Mouse (Mus musculus): ENCODE data around the gene Frmd5.

Gene Frmd5

DNA sequence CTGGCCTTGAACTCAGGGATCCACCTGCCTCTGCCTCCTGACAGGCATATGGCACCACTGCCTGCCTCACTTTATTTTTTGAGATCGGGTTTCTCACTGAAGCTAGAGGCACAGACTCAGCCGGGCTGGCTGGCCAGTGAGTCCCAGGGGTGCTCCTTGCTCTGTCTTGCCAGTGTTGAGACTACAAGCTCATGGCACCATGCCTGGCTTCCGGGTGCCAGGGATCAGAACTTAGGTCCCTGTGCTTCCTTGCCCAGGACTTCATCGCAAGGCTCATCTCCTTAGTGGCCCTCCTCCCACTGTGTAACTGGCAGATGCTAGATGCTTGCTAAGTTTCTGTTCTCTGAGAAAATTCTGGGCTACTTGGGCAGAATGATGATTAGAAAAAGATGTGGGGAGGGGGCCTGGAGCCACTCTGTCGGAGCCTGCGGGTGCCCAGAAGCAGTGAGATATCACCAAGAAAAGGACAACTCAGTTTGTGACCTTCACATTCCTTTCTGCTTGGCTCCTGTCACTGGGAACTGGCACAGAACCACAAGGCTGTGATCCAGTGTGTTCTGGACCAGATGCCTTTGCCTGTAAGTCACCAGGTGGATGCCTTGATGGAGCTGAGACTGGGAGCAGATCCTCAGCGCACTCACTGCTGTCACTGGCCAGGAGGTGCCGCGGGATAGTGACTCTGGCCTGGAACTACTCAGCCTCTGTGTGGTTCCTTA, 192.2 kb downstream of the Frmd5 start:
- DNase-seq, result no peak

DNA sequence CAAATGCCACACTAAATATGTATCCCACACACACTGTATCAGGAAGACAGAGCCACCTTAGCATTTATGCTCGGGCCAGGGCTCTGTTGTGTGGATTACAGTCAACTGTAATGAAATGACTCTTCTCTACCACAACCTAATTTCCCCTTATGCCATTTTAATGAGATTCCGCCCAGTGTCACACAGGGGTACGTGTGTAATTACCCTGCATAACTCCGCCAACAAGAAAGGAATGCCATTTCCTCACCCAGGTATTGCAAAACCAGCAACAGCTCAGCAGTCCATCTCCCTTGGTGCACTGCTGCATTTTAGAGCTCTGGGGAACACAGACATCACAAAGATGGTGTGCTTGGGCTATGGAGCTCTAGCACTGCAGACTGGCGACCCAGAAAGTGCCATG, 194.8 kb downstream of the Frmd5 start:
- no peak for DNase-seq

DNA sequence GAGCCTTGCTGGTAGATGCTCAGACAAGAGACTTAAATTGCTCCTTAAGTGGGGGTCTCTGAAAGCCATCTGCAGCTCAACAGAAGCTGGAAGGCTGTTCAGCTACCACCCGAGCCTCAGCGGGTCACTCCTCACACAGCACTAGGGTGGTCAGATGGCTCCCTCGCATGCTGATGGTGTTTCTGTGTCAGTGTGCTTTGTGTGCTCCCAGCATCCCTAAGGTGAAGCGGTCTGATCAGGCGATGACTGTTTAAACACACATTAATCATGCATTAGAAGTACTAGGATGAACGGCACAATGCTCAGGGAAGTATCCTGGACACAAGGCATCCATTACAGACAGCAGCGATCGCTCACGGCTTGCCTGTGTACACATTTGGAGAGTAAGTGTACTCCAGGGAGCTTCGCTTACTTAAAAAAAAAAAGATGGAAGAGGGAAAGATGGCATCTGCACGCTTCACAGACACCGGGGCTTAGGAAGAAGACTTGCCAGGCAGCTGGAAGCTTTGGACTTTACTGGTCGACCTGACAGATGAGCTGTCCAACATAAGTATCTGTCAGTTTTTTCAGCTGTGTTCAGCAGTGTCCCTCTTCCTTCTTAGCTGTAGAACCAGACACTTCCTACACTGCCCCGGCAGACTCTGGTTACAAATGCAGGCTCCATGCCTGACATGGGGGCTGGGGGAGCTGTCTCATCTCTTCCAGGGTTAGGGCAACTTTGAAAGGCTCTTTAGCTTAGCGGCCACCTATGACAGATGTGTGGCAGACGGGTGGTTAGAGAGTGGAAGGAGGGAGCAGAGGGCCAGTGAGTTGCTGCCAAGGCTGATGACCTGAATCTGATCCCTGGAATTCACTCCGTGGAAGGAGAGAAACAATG, 196.6 kb downstream of the Frmd5 start:
- no peak for DNase-seq

DNA sequence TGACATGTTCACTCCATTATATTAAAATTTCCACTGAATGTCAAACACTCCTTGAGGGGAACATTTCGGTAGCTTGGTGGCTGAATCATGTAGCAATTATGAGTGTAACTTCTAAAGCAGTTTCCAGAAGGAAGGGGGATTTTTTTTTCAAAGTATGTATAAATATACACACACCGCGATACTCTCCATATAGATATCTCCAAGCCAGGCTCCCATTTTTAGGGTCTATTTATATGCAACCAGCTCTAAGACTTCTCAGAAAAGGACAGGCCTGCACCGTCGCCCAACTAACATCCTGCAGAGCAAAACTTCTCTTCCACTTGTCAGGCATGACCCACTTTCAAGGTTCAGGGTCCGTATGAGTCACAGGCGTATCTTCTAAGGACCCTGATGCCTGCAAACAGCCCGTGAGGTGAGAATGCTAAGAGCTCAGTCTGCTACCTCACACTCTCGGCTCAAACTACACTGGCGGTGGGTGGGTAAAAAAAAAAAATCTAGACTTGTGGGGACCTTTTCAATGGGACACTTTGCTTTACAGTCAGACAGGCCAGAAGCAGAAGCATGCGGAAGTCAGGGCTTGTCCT, 197.7 kb downstream of the Frmd5 start:
- no peak for DNase-seq

DNA sequence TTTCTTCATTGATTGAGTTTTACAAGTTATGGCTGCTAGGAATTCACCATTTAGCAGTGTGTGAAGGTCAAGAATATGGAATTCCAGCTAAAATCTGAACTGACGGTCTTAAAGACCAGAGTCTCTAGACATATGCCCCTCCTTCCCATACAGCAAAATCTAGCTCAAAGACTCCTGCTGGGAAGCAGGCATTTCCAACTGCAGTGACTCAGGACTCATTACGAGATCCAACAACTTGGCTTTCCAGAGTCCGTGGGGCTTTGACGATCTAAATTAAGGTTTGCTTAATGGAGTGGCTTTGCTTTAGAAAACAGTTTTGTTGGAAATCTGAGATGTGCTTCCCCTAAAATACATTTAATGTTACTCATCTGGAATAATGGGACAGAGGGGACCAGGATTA, 204.5 kb downstream of the Frmd5 start:
- DNase-seq, result no peak

DNA sequence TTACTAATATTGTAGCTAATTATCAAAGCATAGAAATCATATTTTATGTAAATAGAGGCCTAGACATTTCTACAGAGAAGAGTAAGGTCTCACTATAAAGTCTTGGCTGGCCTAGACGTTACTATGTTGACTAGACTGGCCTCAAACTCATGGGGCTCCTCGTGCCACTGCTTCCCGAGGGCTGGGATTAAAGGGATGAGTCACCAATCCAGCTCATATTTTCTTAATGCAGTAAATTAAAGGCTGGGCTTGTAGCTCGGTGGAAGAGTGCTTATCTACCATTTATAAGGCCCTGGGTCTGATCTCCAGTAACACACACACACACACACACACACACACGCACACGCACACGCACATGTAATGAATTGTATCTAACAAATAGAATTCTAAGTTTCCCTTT, 205.3 kb downstream of the Frmd5 start:
- DNase-seq, result no peak

DNA sequence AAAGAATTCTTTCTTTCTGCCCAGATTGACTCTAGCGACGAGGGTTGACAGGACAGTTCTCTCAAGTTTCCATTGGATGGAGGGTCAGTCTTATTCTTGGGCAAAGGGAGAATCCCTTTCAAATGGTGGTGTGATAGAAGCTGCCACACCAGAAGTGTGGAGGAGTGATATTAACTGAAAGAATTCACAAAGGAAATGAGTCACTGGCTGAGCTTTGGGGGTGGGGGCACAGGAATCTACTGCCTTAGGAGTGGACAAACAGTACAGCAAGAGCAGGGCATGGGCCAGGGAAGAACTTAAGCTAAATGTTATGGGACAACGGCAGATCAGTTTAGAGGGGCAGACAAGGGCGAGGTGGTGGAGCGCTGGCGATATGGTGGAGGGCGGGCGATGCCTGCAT, 206.2 kb downstream of the Frmd5 start:
- DNase-seq, result no peak

DNA sequence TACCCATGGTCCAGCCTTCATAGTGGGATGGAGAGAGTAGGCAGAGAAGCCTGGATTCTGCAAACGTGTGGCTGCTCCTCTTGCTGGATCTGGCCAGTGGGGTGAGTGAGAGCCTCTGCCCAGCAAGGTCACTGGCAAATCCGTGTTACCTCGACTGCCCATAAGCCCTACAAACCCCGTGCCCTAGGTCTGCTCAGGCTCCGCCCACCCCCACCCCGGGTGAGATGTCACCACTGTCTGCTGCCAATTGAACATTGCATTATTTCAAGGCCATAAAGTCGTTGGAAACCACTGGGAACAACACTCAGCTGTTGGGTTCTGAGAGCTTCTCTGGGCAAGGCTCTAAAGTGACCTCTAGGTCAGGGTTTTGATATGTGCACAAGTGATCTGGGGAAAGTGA, 208.6 kb downstream of the Frmd5 start:
- DNase-seq, result peak; percentile 75

DNA sequence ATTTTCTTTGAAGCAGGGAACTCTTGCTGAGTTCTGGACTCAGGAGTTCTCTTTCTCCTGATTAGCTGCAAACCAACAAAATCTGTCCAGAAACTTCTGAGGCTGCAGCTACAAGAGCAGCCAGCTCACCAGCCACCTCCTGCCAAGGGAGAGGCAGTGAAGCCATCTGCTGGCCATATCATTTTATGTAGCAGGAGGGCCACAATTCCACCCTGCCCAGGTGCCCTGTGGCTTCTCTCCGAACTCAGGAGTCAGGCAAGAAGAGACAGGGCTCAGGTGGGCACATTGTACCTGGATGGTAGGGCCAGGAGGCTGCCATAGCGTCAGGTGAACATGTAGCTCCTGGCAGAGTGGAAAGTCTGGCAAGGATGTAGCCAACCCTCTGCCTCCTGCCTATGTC, 210.3 kb downstream of the Frmd5 start:
- no peak for DNase-seq

DNA sequence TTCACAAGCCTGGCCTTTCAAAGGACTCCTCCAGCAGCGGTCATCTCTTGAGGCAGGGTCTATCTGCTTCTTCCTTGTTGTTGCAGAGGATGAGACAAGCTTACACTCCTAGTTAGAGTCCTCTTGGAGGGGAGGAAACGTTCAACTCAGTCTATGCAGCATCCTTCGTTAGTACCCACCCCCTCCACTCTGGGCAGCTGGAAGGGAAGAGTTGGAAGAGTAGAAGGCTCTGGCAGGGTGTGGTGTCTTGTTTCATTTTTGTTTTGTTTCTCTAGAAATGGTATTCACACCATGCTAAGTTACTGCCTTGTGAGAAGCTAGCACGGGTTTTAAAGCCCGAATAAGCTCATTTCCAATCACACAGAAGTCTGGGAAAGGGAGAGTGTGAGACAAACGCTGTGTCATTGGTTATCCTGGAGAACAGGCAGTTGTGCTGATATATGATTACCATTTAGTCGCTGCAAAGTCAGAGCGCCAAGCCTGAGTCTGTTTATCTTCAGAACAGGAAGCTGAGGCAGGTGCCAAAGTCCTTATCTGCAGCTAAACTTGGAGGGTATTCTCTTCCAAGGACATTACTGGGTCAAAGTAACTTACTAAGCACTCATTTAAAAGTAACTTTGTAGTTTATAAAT, 212.1 kb downstream of the Frmd5 start:
- peak; percentile 97 for DNase-seq

DNA sequence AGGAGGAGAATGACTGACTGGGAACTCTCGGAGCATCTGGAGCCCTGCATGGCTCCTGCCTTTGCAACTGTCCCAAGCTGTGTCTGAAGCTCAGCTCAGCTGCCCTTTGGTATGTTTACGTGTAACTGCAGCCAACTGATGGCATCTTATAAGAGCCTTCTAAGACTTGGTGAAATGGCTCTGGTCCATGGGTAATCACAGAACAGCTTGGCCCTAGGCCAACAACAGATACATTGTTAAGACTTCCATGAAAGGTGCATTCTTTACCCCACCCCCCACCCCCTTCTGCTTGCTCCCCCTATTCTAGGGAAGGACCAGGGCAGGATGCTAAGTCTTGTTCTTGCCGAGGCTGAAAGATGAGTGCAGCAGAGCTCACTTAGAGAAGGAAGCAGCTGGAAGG, 212.8 kb downstream of the Frmd5 start:
- DNase-seq, result no peak

DNA sequence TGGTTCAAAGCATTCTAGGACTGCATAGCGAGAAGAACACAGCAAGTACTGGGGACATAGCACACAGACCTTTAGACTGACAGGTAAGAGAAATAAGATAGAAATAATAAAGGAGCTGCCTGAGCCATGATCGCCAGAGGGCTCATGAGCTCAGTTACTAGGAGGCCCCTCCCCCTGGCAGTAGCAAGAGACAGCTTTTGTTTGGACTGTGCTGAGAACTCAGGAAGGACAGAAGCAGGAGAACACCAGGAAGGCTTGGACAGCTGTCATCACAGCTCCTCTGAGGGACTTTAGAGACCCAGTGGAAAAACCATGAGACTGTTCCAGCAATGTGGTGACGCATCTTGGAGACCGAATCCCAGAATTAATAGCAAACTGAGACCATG, 218.6 kb downstream of the Frmd5 start:
- peak; percentile 97 for DNase-seq

DNA sequence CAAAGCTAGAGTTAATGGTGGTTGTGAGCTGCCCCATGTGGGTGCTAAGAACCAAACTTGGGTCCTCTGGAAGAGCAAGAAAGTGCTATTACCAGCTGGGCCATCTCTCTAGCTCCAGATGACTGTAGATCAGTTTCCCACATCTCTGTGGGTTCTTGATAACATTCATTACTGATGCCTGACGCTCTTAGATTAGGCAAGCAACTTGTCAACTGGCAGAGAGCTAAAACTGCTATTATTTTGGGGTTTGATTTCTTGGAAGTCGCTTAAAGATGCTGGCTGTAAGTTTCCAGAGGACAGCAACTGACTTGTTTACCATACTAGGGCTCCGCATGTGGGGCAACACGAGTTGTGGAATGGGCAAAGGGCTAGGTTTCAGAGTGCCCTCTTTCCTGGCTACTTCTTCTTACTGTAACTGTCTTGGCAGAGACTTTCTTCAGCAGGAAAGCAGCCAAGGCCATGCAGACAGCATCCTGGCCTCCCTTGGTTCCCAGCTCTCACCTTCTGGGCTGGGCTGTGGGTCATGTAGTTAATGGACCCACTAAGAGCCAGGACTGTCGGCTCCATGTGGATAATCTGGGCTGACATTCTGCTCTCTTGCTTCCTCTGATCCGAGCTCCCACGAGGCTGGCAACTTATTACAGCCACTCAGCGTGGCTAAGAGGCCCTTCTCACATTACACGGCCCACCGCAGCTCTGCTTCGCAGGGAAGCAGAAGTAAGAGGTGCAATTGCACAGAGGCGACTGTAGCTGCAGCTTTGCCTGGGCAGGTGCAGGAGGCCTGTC, 219.2 kb downstream of the Frmd5 start:
- DNase-seq, result no peak

DNA sequence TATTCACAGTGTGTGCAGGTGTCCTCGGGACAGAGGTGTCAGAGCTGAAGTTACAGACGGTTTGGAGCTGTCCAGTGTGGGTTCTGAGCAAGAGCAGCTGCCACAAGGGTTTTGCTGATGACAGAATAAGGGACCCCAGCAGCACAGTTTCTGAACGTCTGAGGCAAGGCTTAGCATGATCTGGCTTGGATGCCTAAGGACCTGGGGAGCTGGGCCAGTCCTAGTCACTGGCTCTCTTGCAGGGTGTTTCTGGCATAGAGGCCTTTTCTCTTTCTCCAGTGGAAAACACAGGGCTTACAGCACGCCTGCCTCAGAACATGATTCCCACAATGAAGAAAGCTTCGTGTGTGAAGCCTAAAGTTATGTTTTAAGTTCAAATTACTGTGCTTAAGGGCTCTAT, 222.2 kb downstream of the Frmd5 start:
- DNase-seq, result peak; percentile 94

DNA sequence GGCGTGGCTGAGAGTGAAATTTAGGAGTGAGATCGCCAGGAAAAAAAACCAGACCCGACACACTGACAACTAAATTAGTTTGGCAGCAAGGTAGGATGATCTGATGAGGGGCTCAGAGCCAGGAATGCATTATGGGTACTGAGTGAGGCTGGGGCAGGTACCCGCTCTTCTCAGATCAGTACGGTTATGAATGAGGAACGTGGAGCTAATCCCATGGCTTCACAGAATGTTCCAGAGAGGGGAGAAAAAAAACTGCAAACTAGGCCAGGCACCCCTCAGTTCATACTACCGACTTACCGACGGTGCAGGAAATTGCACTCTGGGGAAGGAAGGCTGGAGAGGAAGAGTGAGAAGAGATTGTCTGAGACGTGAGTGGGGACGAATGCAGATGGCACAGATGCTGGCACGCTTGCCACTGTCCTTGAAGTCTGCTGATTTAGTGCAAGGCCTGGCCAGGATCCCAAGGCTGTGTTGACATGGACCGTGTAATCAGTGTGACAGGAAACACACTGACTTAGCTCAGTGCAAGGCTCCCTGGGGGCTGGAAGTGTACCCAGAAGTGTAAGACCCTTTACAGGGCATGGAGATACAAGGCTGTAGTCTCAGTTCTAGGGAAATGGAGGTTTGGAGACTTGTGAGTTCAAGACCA, 223.3 kb downstream of the Frmd5 start:
- peak; percentile 97 for DNase-seq

DNA sequence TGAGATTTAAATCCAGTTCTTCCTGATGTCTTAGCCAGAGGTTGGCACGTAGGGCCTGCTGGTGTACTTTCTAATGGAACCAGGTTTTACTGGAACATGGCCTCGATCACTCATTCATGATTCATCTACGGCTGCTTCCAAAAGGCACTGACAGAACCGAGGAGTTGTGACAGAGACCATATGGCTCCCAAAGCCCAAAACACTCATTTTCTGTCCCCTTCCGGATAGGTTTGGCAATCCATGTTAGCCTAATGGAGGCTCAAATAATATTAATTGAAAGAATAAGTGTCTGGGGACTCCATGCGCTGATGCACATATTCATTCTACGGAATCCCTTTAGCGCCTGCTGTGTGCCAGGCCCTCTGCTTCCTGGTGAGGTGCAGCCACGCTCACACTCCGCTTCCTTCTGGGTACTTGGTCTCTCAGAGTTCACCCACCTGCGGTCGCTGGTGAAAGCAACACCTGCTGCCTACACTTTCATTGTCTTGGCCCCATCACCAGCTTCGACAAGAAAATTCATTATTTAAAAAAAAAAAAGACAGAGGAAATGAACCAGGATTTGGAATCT, 224.0 kb downstream of the Frmd5 start:
- peak; percentile 92 for DNase-seq

DNA sequence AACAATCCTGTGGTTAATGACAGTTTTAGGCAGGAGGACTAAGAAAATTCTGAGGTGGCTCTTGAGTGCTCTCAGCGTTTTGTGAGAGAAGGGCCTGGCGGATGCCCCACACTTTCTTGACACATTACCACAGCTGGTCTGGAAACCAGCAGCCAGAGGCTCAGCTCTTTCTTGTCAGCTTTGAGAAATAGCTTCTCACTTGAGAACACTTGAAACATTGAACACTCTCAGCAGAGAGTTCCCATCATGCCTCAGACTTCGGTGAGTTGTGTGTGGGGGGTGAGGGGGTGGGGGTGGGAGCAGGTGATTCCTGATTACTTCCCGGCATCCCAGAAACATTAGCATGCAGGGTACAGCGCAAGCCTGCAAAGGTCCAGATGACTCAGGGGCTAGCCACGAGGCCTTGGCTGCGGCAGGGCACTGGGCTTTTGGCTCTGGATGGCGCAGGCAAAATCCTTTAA, 231.1 kb downstream of the Frmd5 start:
- peak; percentile 90 for DNase-seq

DNA sequence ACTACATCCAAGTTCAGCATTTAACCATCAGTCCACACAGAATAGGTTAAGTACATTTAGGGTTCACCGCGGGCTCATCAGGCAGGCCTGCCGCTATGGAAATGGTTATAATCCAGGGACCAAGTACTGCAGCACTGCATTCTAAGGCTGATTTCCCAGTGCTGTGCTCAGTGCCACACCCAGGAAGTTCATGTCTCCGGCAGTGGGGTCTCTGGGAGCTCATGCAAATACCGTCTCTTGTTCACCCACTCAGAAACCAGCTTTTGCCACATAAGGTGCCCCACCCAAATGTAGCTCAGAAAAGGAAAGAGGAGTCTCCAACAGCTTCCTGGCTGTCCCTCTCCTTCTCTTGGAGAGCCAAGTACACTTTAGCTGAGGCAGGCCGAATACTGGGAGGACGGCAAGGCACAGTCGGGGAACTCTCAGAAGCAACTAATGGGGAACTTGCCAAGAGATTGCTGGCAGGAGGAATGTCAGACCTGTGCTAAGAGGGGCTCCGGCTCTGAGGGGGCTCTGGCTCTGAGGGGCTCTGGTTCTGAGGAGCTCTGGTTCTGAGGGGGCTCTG, 232.7 kb downstream of the Frmd5 start:
- DNase-seq, result peak; percentile 91

DNA sequence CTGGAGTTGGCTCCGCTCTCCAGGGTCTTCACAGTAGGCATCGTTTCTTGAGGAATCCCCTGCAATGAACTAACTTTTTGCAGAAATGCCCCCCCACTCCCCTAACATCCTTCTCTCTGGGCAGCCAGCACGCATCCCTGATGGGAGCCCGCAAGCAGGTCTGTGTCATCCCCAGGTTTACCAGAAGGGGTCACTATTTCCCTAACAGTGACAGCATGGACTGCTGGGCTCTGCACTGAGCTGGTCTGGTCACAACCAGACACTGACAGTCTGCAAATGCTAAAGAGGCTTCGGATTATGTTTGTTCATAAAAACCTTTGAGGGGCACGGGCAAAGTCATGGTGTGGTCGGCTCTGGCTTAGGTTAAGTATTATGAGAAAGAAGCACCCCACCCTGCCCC, 235.1 kb downstream of the Frmd5 start:
- DNase-seq, result peak; percentile 96

DNA sequence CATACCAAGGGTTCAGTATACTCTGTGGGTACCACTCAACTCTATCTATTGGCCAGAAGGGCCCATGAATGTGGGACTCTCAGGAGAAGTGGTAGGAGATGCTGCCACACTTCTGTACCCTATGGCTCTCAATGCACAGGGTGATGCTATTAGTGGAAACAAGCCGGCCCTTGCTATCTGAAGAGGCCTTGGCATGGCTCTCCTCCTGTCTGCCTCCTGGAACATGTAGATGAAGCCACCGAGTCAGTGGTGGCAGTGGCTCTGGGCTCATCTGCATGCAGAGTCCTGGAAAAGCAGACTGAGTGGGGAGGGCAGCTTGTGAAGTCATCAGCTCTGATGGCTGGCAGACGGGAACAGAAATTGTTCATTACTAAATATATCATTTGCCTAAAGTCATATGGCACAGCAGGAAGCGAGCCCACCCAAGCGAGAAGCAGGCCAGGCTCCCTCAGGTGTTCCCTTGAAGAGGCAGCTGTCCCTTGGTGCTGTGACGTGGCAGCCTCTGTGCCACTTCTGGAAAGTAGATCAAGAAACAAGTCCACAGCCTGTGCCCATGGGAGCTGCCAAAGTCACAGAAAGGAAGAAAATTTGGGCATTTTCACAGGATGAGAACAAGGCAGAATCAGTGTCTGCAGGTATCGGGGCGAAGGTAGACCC, 235.8 kb downstream of the Frmd5 start:
- peak; percentile 90 for DNase-seq

DNA sequence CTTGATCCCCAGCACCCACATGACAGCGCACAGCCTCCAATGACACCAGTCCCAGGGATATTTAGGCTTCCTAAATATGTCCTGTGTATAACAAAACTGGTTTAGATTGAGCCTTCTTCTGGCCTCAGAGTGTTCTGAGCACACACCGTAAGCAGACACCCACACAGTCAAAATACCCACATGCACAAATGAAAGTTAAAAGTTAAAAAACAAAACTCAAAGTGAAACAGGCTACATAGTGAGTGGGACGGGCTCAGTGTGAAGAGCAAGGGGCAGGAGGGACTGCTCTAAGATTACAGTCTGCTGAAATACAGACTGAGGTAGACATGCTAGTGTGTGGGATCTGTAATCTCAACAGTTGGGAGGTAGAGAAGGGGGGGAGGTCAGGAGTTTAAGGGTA, 236.8 kb downstream of the Frmd5 start:
- no peak for DNase-seq

Data from heart, adult 11 months (tissue).